Mouse (Mus musculus): Measurements from ENCODE around the gene Mkrn1. TPM values are rescaled to one million over a fixed set of nuclear protein-coding genes. Genes with fewer than 3 reads are reported as not detected.
A peak's percentile ranks its signal among the peaks of the same experiment; 100 is the strongest.

Mkrn1 gene
- polyA plus RNA-seq, 2 experiments, result 116 to 198 TPM

DNA sequence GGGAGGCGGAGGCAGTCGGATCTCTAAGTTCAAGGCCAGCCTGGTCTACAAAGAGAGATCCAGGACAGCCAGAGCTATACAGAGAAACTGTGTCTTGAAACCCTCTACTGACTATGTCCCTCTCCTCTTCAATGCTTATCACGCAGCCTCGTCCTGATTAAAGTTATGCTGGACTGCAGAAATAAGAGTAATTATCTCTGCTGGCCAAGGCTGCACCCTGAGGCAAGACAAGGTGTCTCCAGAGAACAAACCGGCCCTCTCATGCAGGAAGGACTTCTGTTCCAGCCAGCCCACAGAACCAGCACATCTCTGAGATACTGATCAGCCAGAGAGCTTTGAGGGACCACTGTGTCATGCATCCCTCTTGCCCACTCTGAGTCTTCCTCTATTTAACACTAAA, 15.6 kb upstream of the Mkrn1 start:
- no peak overlapping the region; the same call in 1 of the 2 replicates for H3K9ac ChIP-seq (replicated peaks)
- H3K36me3 ChIP-seq (replicated peaks; ENCODE audit: control insufficient read depth, insufficient read depth, low read depth), result no peaks in the 10 kb centered on the region
- H3K27me3 ChIP-seq (ENCODE audit: control insufficient read depth, insufficient read depth, low read length), result no peaks in the 10 kb centered on the region
- ATAC-seq (ENCODE audit: insufficient read depth), result peak; percentile 65
- H3K27ac ChIP-seq, result peak overlapping the region; percentile 76
- peaks cover 32 to 35% of the 10 kb centered on the region in 2 experiments for H3K4me1 ChIP-seq (replicated peaks; ENCODE audit: control insufficient read depth in 2 of 2, insufficient read depth in 2 of 2, low read length in 1 of 2)
- no peaks in the 10 kb centered on the region for H3K9me3 ChIP-seq (ENCODE audit: control insufficient read depth, low read length)
- H3K4me3 ChIP-seq (ENCODE audit: insufficient read depth in 1 of 2, low read depth in 2 of 2, low read length in 2 of 2), result no peak overlapping the region
- no peak for DNase-seq (ENCODE audit: low read depth in 3 of 3, low spot score in 3 of 3)
- 38% methylated on average over 5 of the region's 5 CpGs for WGBS (ENCODE audit: insufficient replicate concordance)
- TF ChIP-seq EP300 (IDR thresholded peaks at IDR 0.05; ENCODE audit: low read depth) (peak; percentile 65), CTCF (IDR thresholded peaks at IDR 0.05; ENCODE audit: low read depth) (no peak)
- peak overlapping the region; percentile 20; the same call in 1 of the 2 replicates for H3K4me2 ChIP-seq (ENCODE audit: low read depth)

DNA sequence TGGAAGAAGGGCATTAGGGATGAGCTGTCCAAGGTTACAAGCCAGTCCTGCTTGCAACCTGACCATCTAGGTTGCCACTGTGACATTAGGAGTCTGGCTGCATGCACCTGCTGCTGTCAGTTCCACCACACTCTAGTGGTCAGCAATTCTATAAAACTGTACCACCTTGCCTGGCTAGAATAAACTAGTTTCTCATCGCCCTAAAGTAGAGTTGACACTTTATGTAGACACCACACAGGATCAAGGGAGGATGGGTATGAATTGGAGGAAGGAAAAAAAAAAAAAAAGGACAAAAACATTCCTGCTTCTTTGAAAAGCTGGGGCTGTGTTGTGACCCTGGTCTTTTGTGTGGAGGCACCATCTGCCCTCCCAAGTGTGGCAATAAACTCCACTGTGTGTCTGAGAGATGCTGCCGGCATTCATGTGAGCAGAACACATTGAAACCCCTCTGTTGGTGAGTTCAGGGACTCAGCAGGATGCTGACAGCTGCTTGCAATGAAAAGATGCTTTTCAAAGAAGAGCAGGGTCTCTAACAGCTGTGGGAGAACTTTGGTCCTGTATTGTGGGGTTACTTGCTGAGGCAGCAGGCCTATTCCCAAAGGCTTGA, 14.7 kb upstream of the Mkrn1 start:
- Histone ChIP-seq H3K9ac (replicated peaks) (no peak overlapping the region), H3K4me2 (ENCODE audit: low read depth) (peak overlapping the region; percentile 40; the same call in 1 of the 2 replicates), H3K4me1 (replicated peaks; ENCODE audit: control insufficient read depth in 2 of 2, insufficient read depth in 2 of 2, low read length in 1 of 2) (peaks cover 40 to 44% of the 10 kb centered on the region in 2 experiments), H3K27me3 (ENCODE audit: control insufficient read depth, insufficient read depth, low read length) (no peaks in the 10 kb centered on the region), H3K9me3 (ENCODE audit: control insufficient read depth, low read length) (no peaks in the 10 kb centered on the region), H3K36me3 (replicated peaks; ENCODE audit: control insufficient read depth, insufficient read depth, low read depth) (no peaks in the 10 kb centered on the region), H3K27ac (peak overlapping the region; percentile 76), H3K4me3 (ENCODE audit: insufficient read depth in 1 of 2, low read depth in 2 of 2, low read length in 2 of 2) (no peak overlapping the region)
- no peak for TF ChIP-seq CTCF (IDR thresholded peaks at IDR 0.05; ENCODE audit: low read depth)
- TF ChIP-seq EP300 (IDR thresholded peaks at IDR 0.05; ENCODE audit: low read depth), result no peak
- ATAC-seq (ENCODE audit: insufficient read depth) (no peak), DNase-seq (ENCODE audit: low read depth in 3 of 3, low spot score in 3 of 3) (no peak)
- WGBS (ENCODE audit: insufficient replicate concordance), result 72% methylated on average over 2 of the region's 2 CpGs

- H3K4me1 ChIP-seq (replicated peaks; ENCODE audit: control insufficient read depth in 2 of 2, insufficient read depth in 2 of 2, low read length in 1 of 2), result peaks cover 45 to 51% of the 10 kb centered on the region in 2 experiments
- no peak overlapping the region for H3K4me3 ChIP-seq (ENCODE audit: insufficient read depth in 1 of 2, low read depth in 2 of 2, low read length in 2 of 2)
- WGBS (ENCODE audit: insufficient replicate concordance), result 19% methylated on average over 2 of the region's 2 CpGs
- no peak for TF ChIP-seq CTCF (IDR thresholded peaks at IDR 0.05; ENCODE audit: low read depth)
- peak; percentile 44; the same call in 1 of the 2 replicates for TF ChIP-seq EP300 (IDR thresholded peaks at IDR 0.05; ENCODE audit: low read depth)
- H3K36me3 ChIP-seq (replicated peaks; ENCODE audit: control insufficient read depth, insufficient read depth, low read depth), result no peaks in the 10 kb centered on the region
- H3K4me2 ChIP-seq (ENCODE audit: low read depth), result peak overlapping the region; percentile 40
- H3K9ac ChIP-seq (replicated peaks), result no peak overlapping the region
- no peaks in the 10 kb centered on the region for H3K9me3 ChIP-seq (ENCODE audit: control insufficient read depth, low read length)
- DNase-seq (ENCODE audit: low read depth in 3 of 3, low spot score in 3 of 3), result no peak
- ATAC-seq (ENCODE audit: insufficient read depth), result peak; percentile 43
- peak overlapping the region; percentile 76 for H3K27ac ChIP-seq
- H3K27me3 ChIP-seq (ENCODE audit: control insufficient read depth, insufficient read depth, low read length), result no peaks in the 10 kb centered on the region
These were observed 14.0 kb upstream of the Mkrn1 start for GRCm38 (mm10) chr6:39434111-39434885.

- Histone ChIP-seq H3K4me2 (ENCODE audit: low read depth) (no peak overlapping the region), H3K27ac (peak overlapping the region; percentile 76), H3K27me3 (ENCODE audit: control insufficient read depth, insufficient read depth, low read length) (no peaks in the 10 kb centered on the region), H3K9ac (replicated peaks) (no peak overlapping the region), H3K36me3 (replicated peaks; ENCODE audit: control insufficient read depth, insufficient read depth, low read depth) (no peaks in the 10 kb centered on the region), H3K4me1 (replicated peaks; ENCODE audit: control insufficient read depth in 2 of 2, insufficient read depth in 2 of 2, low read length in 1 of 2) (peaks cover 51 to 57% of the 10 kb centered on the region in 2 experiments), H3K4me3 (ENCODE audit: insufficient read depth in 1 of 2, low read depth in 2 of 2, low read length in 2 of 2) (no peak overlapping the region), H3K9me3 (ENCODE audit: control insufficient read depth, low read length) (no peaks in the 10 kb centered on the region)
- TF ChIP-seq CTCF (IDR thresholded peaks at IDR 0.05; ENCODE audit: low read depth), result no peak
- TF ChIP-seq EP300 (IDR thresholded peaks at IDR 0.05; ENCODE audit: low read depth), result no peak
- ATAC-seq (ENCODE audit: insufficient read depth) (no peak), DNase-seq (ENCODE audit: low read depth in 3 of 3, low spot score in 3 of 3) (no peak)
These were observed 13.4 kb upstream of the Mkrn1 start for GRCm38 (mm10) chr6:39433701-39434100.

DNA sequence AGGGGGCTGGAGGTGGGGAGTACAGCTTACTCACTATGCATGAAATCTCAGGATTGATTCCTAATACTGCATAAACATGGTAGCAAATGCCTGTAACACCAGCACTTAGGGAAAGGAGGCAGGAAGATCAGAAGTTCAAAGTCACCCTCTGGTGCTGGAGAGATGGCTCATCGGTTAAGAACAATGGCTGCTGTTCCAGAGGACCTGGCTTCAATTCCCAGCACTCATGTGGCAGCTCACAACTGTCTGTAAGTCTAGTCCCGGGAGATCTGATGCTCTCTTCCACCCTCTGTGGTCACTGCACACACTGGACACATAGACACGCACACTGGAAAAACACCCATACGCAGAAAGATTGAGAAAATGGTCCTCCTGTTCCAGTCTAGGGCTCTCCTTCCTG, 12.9 kb upstream of the Mkrn1 start:
- Histone ChIP-seq H3K9me3 (ENCODE audit: control insufficient read depth, low read length) (no peaks in the 10 kb centered on the region), H3K4me3 (ENCODE audit: insufficient read depth in 1 of 2, low read depth in 2 of 2, low read length in 2 of 2) (no peak overlapping the region), H3K9ac (replicated peaks) (no peak overlapping the region), H3K27ac (peak overlapping the region; percentile 76), H3K27me3 (ENCODE audit: control insufficient read depth, insufficient read depth, low read length) (no peaks in the 10 kb centered on the region), H3K4me1 (replicated peaks; ENCODE audit: control insufficient read depth in 2 of 2, insufficient read depth in 2 of 2, low read length in 1 of 2) (peaks cover 56 to 61% of the 10 kb centered on the region in 2 experiments), H3K36me3 (replicated peaks; ENCODE audit: control insufficient read depth, insufficient read depth, low read depth) (no peaks in the 10 kb centered on the region), H3K4me2 (ENCODE audit: low read depth) (no peak overlapping the region)
- DNase-seq (ENCODE audit: low read depth in 3 of 3, low spot score in 3 of 3) (no peak), ATAC-seq (ENCODE audit: insufficient read depth) (no peak)
- WGBS (ENCODE audit: insufficient replicate concordance), result 79% methylated on average over 4 of the region's 4 CpGs
- no peak for TF ChIP-seq CTCF (IDR thresholded peaks at IDR 0.05; ENCODE audit: low read depth)
- no peak for TF ChIP-seq EP300 (IDR thresholded peaks at IDR 0.05; ENCODE audit: low read depth)
